Mouse (Mus musculus): ENCODE results near the gene Ndp. TPM values are rescaled to one million over a fixed set of nuclear protein-coding genes. Genes with fewer than 3 reads are reported as not detected.

Ndp gene
- polyA plus RNA-seq (2012), result not detected in 2 replicates

- TF ChIP-seq GATA1 (IDR thresholded peaks at IDR 0.05; ENCODE audit: low read length), result no peak
Observed at GRCm38 (mm10) chrX:16911241-16911873, at the start of gene Ndp. TSS of gene Ndp (minus strand) at chrX:16911774.

GRCm38 (mm10) chrX:16954767-16955166 lies 43.2 kb upstream of the Ndp start:
- no peak for TF ChIP-seq GATA1 (IDR thresholded peaks at IDR 0.05; ENCODE audit: low read length)

- no peak for TF ChIP-seq GATA1 (IDR thresholded peaks at IDR 0.05; ENCODE audit: low read length)
Observed at GRCm38 (mm10) chrX:16918006-16918405, 6.4 kb upstream of the Ndp start.

GRCm38 (mm10) chrX:16913118-16913517 lies 1.5 kb upstream of the Ndp start:
- TF ChIP-seq GATA1 (IDR thresholded peaks at IDR 0.05; ENCODE audit: low read length), result no peak

- no peak for TF ChIP-seq GATA1 (IDR thresholded peaks at IDR 0.05; ENCODE audit: low read length)
Observed at GRCm38 (mm10) chrX:16911911-16912310, 337 bp upstream of the Ndp start.

GRCm38 (mm10) chrX:16910211-16911095 lies 1.1 kb downstream of the Ndp start:
- TF ChIP-seq GATA1 (IDR thresholded peaks at IDR 0.05; ENCODE audit: low read length), result no peak

- no peak for TF ChIP-seq GATA1 (IDR thresholded peaks at IDR 0.05; ENCODE audit: low read length)
Observed at GRCm38 (mm10) chrX:16908652-16909051, 2.9 kb downstream of the Ndp start.

GRCm38 (mm10) chrX:16907554-16907953 lies 4.0 kb downstream of the Ndp start:
- TF ChIP-seq GATA1 (IDR thresholded peaks at IDR 0.05; ENCODE audit: low read length), result no peak

- TF ChIP-seq GATA1 (IDR thresholded peaks at IDR 0.05; ENCODE audit: low read length), result no peak
Observed at GRCm38 (mm10) chrX:16894377-16895175, 17.0 kb downstream of the Ndp start.

GRCm38 (mm10) chrX:16867640-16868314 lies 43.8 kb downstream of the Ndp start:
- no peak for TF ChIP-seq GATA1 (IDR thresholded peaks at IDR 0.05; ENCODE audit: low read length)

GRCm38 (mm10) chrX:16860244-16860643 lies 51.3 kb downstream of the Ndp start:
- no peak for TF ChIP-seq GATA1 (IDR thresholded peaks at IDR 0.05; ENCODE audit: low read length)

GRCm38 (mm10) chrX:16846034-16846433 lies 65.5 kb downstream of the Ndp start:
- TF ChIP-seq GATA1 (IDR thresholded peaks at IDR 0.05; ENCODE audit: low read length), result no peak

- TF ChIP-seq GATA1 (IDR thresholded peaks at IDR 0.05; ENCODE audit: low read length), result no peak
Observed at GRCm38 (mm10) chrX:16841443-16841842, 70.1 kb downstream of the Ndp start.

- TF ChIP-seq GATA1 (IDR thresholded peaks at IDR 0.05; ENCODE audit: low read length), result no peak
Observed at GRCm38 (mm10) chrX:16837293-16837692, 74.3 kb downstream of the Ndp start.

- no peak for TF ChIP-seq GATA1 (IDR thresholded peaks at IDR 0.05; ENCODE audit: low read length)
Observed at GRCm38 (mm10) chrX:16836488-16837082, 75.0 kb downstream of the Ndp start.

Other genes with a start within 250 kb of the Ndp start
- not detected in 2 replicates for gene Maob, start 94.4 kb downstream of the Ndp start, polyA plus RNA-seq (2012)